Mouse (Mus musculus) heart, adult 2 months (tissue): Measurements from ENCODE around the gene Sort1.

Source experiments
- CTCF ChIP-seq: fragments of 200-600 bp; IDR thresholded peaks from 2 replicates; pipeline ENCODE4 v1.8.1; 2022; ENCODE audit warnings: antibody characterized with exemption, mild to moderate bottlenecking, moderate library complexity
- EP300 ChIP-seq: fragments of 200-500 bp; IDR thresholded peaks from 2 replicates; pipeline ENCODE4 v1.6.1; 2011; ENCODE audit warnings: low read depth, low read length, control low read depth; ENCODE audit not compliant: insufficient read depth
- POLR2A ChIP-seq: fragments of 200-500 bp; IDR thresholded peaks from 2 replicates; pipeline ENCODE4 v1.6.1; 2011; ENCODE audit warnings: mild to moderate bottlenecking, low read depth, low read length, control low read depth; ENCODE audit not compliant: insufficient read depth

GRCm38 (mm10) chr3:108367173-108367572 lies 83.3 kb downstream of the Sort1 start:
- TF ChIP-seq CTCF (no peak), POLR2A (no peak; the same call in 1 of the 2 replicates), EP300 (no peak)
